Comparison of ENCODE assay signal across 8 mouse cellular contexts in the genomic region with DNA sequence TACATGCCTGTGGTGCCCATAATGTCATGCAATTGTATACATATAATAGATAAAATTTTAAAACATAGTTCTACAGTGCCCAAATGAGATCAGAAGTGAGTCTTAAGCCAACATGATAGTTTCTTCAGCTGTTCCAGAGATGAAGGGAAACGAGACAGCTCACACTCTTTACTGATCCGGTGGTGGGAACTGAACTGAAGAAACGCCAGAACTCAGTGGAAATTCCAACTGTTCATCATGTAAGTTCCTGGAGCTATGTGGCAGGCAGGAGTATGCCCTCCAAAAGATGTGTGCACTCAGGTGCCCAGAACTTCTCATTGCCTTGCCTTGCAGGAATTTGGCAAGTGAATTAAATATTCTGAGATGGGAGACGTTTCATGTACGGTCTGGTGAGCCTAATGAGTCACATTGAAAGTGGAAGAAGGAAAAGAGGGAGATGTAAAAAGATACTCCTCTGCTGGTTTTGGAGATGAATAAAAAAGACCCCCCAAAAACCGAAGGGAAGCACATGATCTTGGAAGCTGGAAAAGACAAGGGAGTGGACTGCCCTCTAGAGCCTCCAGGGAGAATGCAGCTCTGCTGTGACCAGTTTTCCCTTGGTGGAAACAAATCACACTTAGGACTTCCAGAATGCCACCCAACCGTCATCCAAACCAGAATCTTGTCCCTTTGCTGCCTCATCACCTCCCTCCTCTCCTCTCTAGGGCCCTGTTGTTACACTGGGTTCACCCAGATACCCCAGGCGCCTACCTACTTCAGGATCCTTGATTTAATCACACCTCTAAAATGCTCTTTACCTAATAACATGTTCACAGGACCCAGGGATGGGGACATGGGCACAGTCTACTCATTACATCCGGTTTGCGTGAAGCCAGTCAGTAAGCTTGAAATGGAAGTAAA. TPM values are rescaled to one million over a fixed set of nuclear protein-coding genes. Genes with fewer than 3 reads are reported as not detected.
A peak's percentile ranks its signal among the peaks of the same experiment; 100 is the strongest.
DNase-seq lines count a peak whose midpoint lies in the region; TF ChIP-seq lines count a peak whose summit lies in the region.

No protein-coding gene starts in this region.

- H3K27ac ChIP-seq in bone marrow, adult 2 months (ENCODE audit: control insufficient read depth, insufficient read depth, low read depth, low read length, poor library complexity): no peak overlapping the region

- 41% methylated on average over 10 of the region's 10 CpGs for WGBS in bone marrow, adult 2 months

- peaks cover 5% of the 10 kb centered on the region for H3K36me3 ChIP-seq in C2C12 (ENCODE audit: control insufficient read depth, insufficient read depth)

- intact Hi-C loops in heart, postnatal 25 days (cut with DNase I): loop anchor here (1.0 to 2.0 kb wide), 2 partner anchors 76 to 160 kb away; a partner anchor contains a TSS

- no peak overlapping the region for H3ac ChIP-seq in C2C12 (ENCODE audit: control insufficient read depth, insufficient read length, low read depth)

- TF ChIP-seq CTCF in C2C12 (IDR thresholded peaks at IDR 0.05; ENCODE audit: control insufficient read depth, insufficient read depth, insufficient read length): peak; percentile 65
- peak; percentile 63 for TF ChIP-seq CTCF in bone marrow, adult 2 months (IDR thresholded peaks at IDR 0.05; ENCODE audit: control insufficient read depth, insufficient read depth, low read length)

- peaks cover 12% of the 10 kb centered on the region for H3K79me3 ChIP-seq in C2C12 (ENCODE audit: low read depth)

- H3K27me3 ChIP-seq in C2C12 (ENCODE audit: control insufficient read depth, insufficient read depth, insufficient read length): no peaks in the 10 kb centered on the region

- peaks cover 17% of the 10 kb centered on the region for H3K79me2 ChIP-seq in C2C12 (ENCODE audit: control insufficient read depth, insufficient read depth)

- no peaks in the 10 kb centered on the region; the same call in 1 of the 2 replicates for H3K4me1 ChIP-seq in bone marrow, adult 2 months (ENCODE audit: control insufficient read depth, insufficient read depth, low read length)

- peak; percentile 95 for DNase-seq in heart, adult 11 months
- no peak for DNase-seq in heart, postnatal 25 days (ENCODE audit: low spot score)
- DNase-seq in frontal cortex, postnatal 36 days (ENCODE audit: low spot score in 2 of 2): peak; percentile 51 to 71
- DNase-seq in layer of hippocampus, adult 9-11 months: peak; percentile 37
- DNase-seq in lung, postnatal 4 days: peak; percentile 39 to 73
- peak; percentile 70 for DNase-seq in thymus, postnatal 4 days

- TF ChIP-seq POLR2A in bone marrow, adult 2 months (IDR thresholded peaks at IDR 0.05; ENCODE audit: borderline replicate concordance, control insufficient read depth, low read depth, low read length): no peak

- H3K4me3 ChIP-seq in C2C12 (ENCODE audit: insufficient read depth, poor library complexity, severe bottlenecking): no peak overlapping the region
- no peak overlapping the region for H3K4me3 ChIP-seq in bone marrow, adult 2 months (replicated peaks; ENCODE audit: control insufficient read depth, low read depth, low read length)

TF ChIP-seq in C2C12, 6 proteins besides CTCF, POLR2A, EP300 and RAD21:
- no peak for TF ChIP-seq MYOD1 (IDR thresholded peaks at IDR 0.05; ENCODE audit: control insufficient read depth, insufficient read length, low read depth)
- peak; percentile 36 for TF ChIP-seq USF1 (IDR thresholded peaks at IDR 0.05; ENCODE audit: low read depth)
- no peak for TF ChIP-seq CEBPB (IDR thresholded peaks at IDR 0.05; ENCODE audit: low read depth)
- no peak for TF ChIP-seq FOSL1 (IDR thresholded peaks at IDR 0.05; ENCODE audit: insufficient read depth, low read length, poor library complexity, severe bottlenecking)
- no peak for TF ChIP-seq MYOG (IDR thresholded peaks at IDR 0.05; ENCODE audit: control insufficient read depth, extremely low read depth, insufficient read length)
- TF ChIP-seq MAX (IDR thresholded peaks at IDR 0.05): no peak

RNA-seq across cellular contexts. Expression of a gene that starts 2.2 kb away (rescaled TPM):
- 10 to 100 TPM; 34.6 to 47.1 TPM for total RNA-seq in heart, postnatal 25 days (2021)
- 0.25 TPM for polyA plus RNA-seq in C2C12 (2012; fragmentation: generic; extraction: Trizol)
- polyA plus RNA-seq in bone marrow, adult 2 months (2011; ENCODE audit: insufficient read depth, insufficient read length, low replicate concordance, missing spikeins): 2.2 and 11.4 TPM in 2 replicates

RNA-seq across cellular contexts. Expression of a gene that starts 3.3 kb away (rescaled TPM):
- total RNA-seq in heart, postnatal 25 days (2021): 100 to 1,000 TPM; 290 to 301 TPM
- polyA plus RNA-seq in C2C12 (2012; fragmentation: generic; extraction: Trizol): 1,165 TPM
- polyA plus RNA-seq in bone marrow, adult 2 months (2011; ENCODE audit: insufficient read depth, insufficient read length, low replicate concordance, missing spikeins): 192 and 249 TPM in 2 replicates

RNA-seq across cellular contexts. Expression of a gene that starts 39.4 kb away (rescaled TPM):
- total RNA-seq in heart, postnatal 25 days (2021): 100 to 1,000 TPM; 177 to 178 TPM
- polyA plus RNA-seq in C2C12 (2012; fragmentation: generic; extraction: Trizol): 2.0 TPM
- 86.6 and 132 TPM in 2 replicates for polyA plus RNA-seq in bone marrow, adult 2 months (2011; ENCODE audit: insufficient read depth, insufficient read length, low replicate concordance, missing spikeins)

Comparison
In these comparisons a context has a peak if more than half of its experiments do, and no peak if none do; other contexts are left out.
1. RNA of a gene that starts 39.4 kb away (polyA plus RNA-seq): 86.6 to 132 TPM in bone marrow, adult 2 months; 2.0 TPM in C2C12 (single experiment); every median in the first group is over 10 times any median in the second.